Mouse (Mus musculus): ENCODE measurements around the gene Fuca1. TPM values are rescaled to one million over a fixed set of nuclear protein-coding genes. Genes with fewer than 3 reads are reported as not detected.

Gene Fuca1
- total RNA-seq, 2 experiments from 2014 or later, result 33.5 to 40.7 TPM

Other genes with a start within 250 kb of the Fuca1 start
- 1 to 10 TPM; 2.5 to 2.9 TPM for gene Ifnlr1, start 234.4 kb upstream of the Fuca1 start, total RNA-seq (2021)
- gene Il22ra1, start 192.6 kb upstream of the Fuca1 start, total RNA-seq (2021), result under 1 TPM; 0.44 to 0.53 TPM
- 1 to 10 TPM in 1 of 2 experiments, under 1 TPM in 1; 0.61 to 1.1 TPM for gene Myom3, start 161.0 kb upstream of the Fuca1 start, total RNA-seq (2021)
- 10 to 100 TPM; 48.1 to 59.7 TPM for gene Srsf10, start 65.0 kb upstream of the Fuca1 start, total RNA-seq (2021)
- gene Pnrc2, start 46.9 kb upstream of the Fuca1 start, total RNA-seq (2021), result 10 to 100 TPM; 79.0 to 84.8 TPM
- gene Cnr2, start 25.3 kb upstream of the Fuca1 start, total RNA-seq (2021), result under 1 TPM; 0.76 to 0.93 TPM
- 10 to 100 TPM; 69.8 to 70.4 TPM for gene Hmgcl, start 25.7 kb downstream of the Fuca1 start, total RNA-seq (2021)
- 1 to 10 TPM; 2.1 to 3.1 TPM for gene Gale, start 43.0 kb downstream of the Fuca1 start, total RNA-seq (2021)
- 10 to 100 TPM; 37.5 to 37.8 TPM for gene Lypla2, start 51.9 kb downstream of the Fuca1 start, total RNA-seq (2021)
- 10 to 100 TPM; 17.0 to 19.4 TPM for gene Pithd1, start 66.5 kb downstream of the Fuca1 start, total RNA-seq (2021)
- 10 to 100 TPM; 29.9 to 31.2 TPM for gene Eloa, start 101.0 kb downstream of the Fuca1 start, total RNA-seq (2021)
- gene Rpl11, start 132.7 kb downstream of the Fuca1 start, total RNA-seq (2021), result 100 to 1,000 TPM; 257 to 279 TPM
- gene Id3, start 222.8 kb downstream of the Fuca1 start, total RNA-seq (2021), result 10 to 100 TPM; 85.4 to 93.7 TPM